Mouse (Mus musculus) c-Kit-positive CD71-positive TER-119-negative erythroid progenitor cells, embryonic 14.5 days (primary cell): ENCODE results near the gene Arnt2.

Experiments
- DNase-seq: peaks from one replicate; pipeline ENCODE4 v3.0.0-alpha.2; 2013; ENCODE audit warnings: low read depth

Arnt2 gene

GRCm38 (mm10) chr7:84397320-84397719, 12.7 kb downstream of the Arnt2 start:
- no peak for DNase-seq

GRCm38 (mm10) chr7:84396581-84396980, 13.4 kb downstream of the Arnt2 start:
- no peak for DNase-seq

GRCm38 (mm10) chr7:84387826-84388225, 22.1 kb downstream of the Arnt2 start:
- DNase-seq, result no peak

- DNase-seq, result no peak
Measured at GRCm38 (mm10) chr7:84386472-84386871, 23.5 kb downstream of the Arnt2 start.

GRCm38 (mm10) chr7:84384778-84385177, 25.2 kb downstream of the Arnt2 start:
- DNase-seq, result no peak

- no peak for DNase-seq
Measured at GRCm38 (mm10) chr7:84384086-84384485, 25.9 kb downstream of the Arnt2 start.

- no peak for DNase-seq
Measured at GRCm38 (mm10) chr7:84382346-84382745, 27.6 kb downstream of the Arnt2 start.

- no peak for DNase-seq
Measured at GRCm38 (mm10) chr7:84380810-84381209, 29.2 kb downstream of the Arnt2 start.

- DNase-seq, result no peak
Measured at GRCm38 (mm10) chr7:84377330-84377729, 32.6 kb downstream of the Arnt2 start.

GRCm38 (mm10) chr7:84373691-84374090, 36.3 kb downstream of the Arnt2 start:
- DNase-seq, result no peak

GRCm38 (mm10) chr7:84372871-84373270, 37.1 kb downstream of the Arnt2 start:
- DNase-seq, result no peak

GRCm38 (mm10) chr7:84372280-84372679, 37.7 kb downstream of the Arnt2 start:
- no peak for DNase-seq

- DNase-seq, result no peak
Measured at GRCm38 (mm10) chr7:84370911-84371592, 38.9 kb downstream of the Arnt2 start.

GRCm38 (mm10) chr7:84366251-84366650, 43.7 kb downstream of the Arnt2 start:
- DNase-seq, result no peak

GRCm38 (mm10) chr7:84362711-84363110, 47.3 kb downstream of the Arnt2 start:
- no peak for DNase-seq

GRCm38 (mm10) chr7:84361086-84361684, 48.8 kb downstream of the Arnt2 start:
- DNase-seq, result no peak

- no peak for DNase-seq
Measured at GRCm38 (mm10) chr7:84358426-84358825, 51.5 kb downstream of the Arnt2 start.

- no peak for DNase-seq
Measured at GRCm38 (mm10) chr7:84355619-84356570, 54.1 kb downstream of the Arnt2 start.

GRCm38 (mm10) chr7:84354890-84355289, 55.1 kb downstream of the Arnt2 start:
- no peak for DNase-seq

- DNase-seq, result no peak
Measured at GRCm38 (mm10) chr7:84350529-84350928, 59.4 kb downstream of the Arnt2 start.

GRCm38 (mm10) chr7:84349976-84350375, 60.0 kb downstream of the Arnt2 start:
- no peak for DNase-seq

GRCm38 (mm10) chr7:84348145-84348911, 61.6 kb downstream of the Arnt2 start:
- DNase-seq, result no peak
